Mouse (Mus musculus): Measurements from ENCODE around the gene Gpx8.
A peak's percentile ranks its signal among the peaks of the same experiment; 100 is the strongest.
"Not testable (repeated sequence)": the region's sequence is repeated elsewhere in the genome, so short reads cannot be mapped to it uniquely, and the experiment has no call there.

Gene Gpx8

GRCm38 (mm10) chr13:113022467-113022866, 23.7 kb downstream of the Gpx8 start:
- no peak for DNase-seq

- no peak for DNase-seq
Observed at GRCm38 (mm10) chr13:113021521-113021920, 24.7 kb downstream of the Gpx8 start.

- not testable (repeated sequence) for DNase-seq
Observed at GRCm38 (mm10) chr13:113013174-113013953, 32.8 kb downstream of the Gpx8 start.

- DNase-seq: no peak
Observed at GRCm38 (mm10) chr13:113012683-113013082, 33.5 kb downstream of the Gpx8 start.

GRCm38 (mm10) chr13:113000576-113001318, 45.5 kb downstream of the Gpx8 start:
- no peak for DNase-seq

- no peak for DNase-seq
Observed at GRCm38 (mm10) chr13:113000090-113000489, 46.1 kb downstream of the Gpx8 start.

GRCm38 (mm10) chr13:112998427-112999201, 47.6 kb downstream of the Gpx8 start:
- DNase-seq: peak; percentile 73

GRCm38 (mm10) chr13:112997369-112997768, 48.8 kb downstream of the Gpx8 start:
- no peak for DNase-seq

GRCm38 (mm10) chr13:112996407-112996806, 49.8 kb downstream of the Gpx8 start:
- DNase-seq: no peak

GRCm38 (mm10) chr13:112994191-112994590, 52.0 kb downstream of the Gpx8 start:
- peak; percentile 53 for DNase-seq

GRCm38 (mm10) chr13:112993531-112994152, 52.6 kb downstream of the Gpx8 start, which contains the start of gene Mcidas:
Mcidas (plus strand) TSS chr13:112993845.
- no peak for DNase-seq

Measured in right cerebral cortex, adult 18-20 months (tissue).